Mouse (Mus musculus): ENCODE measurements around the gene Cmtm3. TPM values are rescaled to one million over a fixed set of nuclear protein-coding genes. Genes with fewer than 3 reads are reported as not detected.

Cmtm3 gene
- 12.1 and 16.2 TPM in 2 replicates for polyA plus RNA-seq (2021; fragmentation: Nextera tagmentation)
- long read RNA-seq, experiment 1, transcript Cmtm3-201 (5 exons, 1,616 nt) = major isoform, 8 of 12 reads
- long read RNA-seq, experiment 1, partial matches to known transcripts = 0 of 12 reads
- long read RNA-seq, experiment 1, other reads (novel, unspliced or antisense) = 4 of 12 reads
- long read RNA-seq, experiment 2, transcript Cmtm3-201 (5 exons, 1,616 nt) = major isoform, 24 of 44 reads
- long read RNA-seq, experiment 2, partial matches to known transcripts = 1 of 44 reads
- long read RNA-seq, experiment 2, other reads (novel, unspliced or antisense) = 18 of 44 reads

DNA sequence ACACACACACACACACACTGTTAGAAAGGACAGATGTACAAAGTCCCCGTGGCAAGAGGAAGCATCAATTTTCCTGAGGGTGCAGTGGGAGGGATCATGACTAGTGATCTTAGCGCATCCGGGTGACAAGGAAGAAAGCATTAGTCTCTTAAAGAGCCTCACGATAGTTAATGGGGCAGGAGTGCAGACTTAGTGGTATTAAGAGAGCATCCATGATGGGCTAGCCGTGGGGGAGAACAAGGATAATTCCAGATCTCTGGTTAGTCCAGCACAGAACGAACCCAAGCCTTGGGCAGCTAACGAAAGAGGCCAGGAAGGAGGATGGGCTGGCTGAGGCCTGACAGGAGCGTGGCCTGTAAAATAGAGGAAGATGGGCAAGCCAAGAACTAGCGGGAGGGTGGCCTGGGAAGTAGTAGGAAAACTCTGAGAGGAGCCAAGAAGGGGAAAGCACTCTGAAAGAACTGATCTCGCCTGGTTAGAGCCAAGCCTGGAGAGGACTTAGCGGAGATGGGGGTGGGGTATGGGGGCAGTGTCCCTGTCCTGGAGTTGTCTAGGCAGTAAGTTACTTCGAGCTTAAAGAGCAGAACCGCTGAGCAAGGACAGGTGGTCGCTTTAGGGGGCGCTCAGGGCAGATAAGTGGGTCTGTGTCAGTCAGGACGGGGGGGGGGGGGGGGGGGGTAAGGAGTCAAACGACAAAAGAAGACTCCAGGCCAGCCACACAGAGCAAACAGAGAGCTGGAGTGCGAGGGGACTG is at the start of gene Cmtm3:
Gene Cmtm3 (plus strand): TSS at position 182 of the 754 bp plus-strand sequence.

DNA sequence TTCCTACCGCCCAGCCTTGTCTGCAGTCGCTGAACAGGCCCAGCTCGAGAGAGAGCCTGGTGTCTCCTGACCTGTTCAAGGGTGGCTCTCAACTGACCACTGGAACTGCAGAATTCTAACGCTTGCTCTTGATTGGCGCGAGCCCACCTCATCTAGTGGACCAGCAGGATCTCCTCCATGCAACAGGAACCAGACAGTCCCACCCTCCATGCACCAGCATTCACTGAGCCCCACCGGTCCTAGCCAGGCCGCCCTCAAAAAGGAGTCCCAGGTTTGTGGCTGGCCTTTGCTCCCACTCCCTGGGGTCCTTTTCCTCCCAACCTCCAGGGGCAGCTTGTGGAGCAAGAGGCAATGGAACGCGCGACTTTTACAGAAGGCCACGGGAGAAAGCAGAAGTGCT is 46.1 kb upstream of the Cmtm3 start, which contains the start of gene Cmtm2a:
Gene Cmtm2a (minus strand): TSS at position 101 of the 400 bp plus-strand sequence.

DNA sequence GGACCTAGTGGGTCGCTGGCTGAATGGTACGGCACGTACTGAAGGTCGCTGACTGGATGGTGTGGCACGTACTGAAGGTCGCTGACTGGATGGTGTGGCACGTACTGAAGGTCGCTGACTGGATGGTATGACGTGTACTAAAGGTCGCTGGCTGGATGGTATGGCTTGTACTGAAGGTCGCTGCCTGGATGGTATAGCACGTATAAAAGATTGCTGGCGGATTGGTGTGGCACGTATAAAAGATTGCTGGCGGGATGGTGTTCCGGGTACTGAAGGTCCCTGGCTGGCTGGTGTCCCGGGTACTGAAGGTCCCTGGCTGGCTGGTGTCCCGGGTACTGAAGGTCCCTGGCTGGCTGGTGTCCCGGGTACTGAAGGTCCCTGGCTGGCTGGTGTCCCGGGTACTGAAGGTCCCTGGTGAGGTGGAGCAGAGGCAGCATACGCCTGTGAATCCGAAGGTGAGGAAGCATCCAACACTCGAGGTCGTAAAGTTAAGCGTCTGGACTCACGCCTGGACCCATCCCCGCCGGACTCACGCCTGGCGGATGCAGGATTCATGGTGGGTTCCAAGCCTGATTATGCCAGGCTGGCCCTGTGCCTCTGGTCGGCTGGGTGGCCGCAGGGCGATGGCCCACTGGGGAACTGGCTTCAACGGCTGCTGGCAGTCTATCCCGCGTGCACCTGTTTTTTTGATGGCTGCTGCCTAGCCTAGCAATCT is 29.6 kb upstream of the Cmtm3 start, which contains the start of the genes Gm45711 and Cmtm1:
Gene Gm45711 (minus strand): TSS at position 641 of the 715 bp plus-strand sequence.
Gene Cmtm1 (minus strand): TSS at position 705 of the 715 bp plus-strand sequence.

DNA sequence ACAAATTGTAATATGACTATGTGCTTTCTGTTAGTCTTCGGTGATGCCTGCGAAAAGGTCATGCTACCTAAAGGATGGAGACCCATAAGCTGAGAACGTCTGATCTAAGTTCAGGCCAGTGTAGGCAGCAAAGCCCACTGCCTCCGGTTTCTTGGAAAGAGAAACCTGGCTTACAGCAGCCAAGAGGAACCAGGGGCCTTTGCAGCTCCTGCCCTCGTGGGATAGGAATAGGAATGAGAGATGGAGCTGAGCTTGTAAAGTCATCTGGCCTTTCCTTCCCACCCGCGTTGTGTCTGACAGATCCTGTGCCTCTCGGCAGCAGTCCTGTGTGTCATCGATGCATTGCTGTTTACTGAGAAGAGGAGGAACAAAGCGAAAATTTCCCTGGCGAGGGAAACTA is 17.9 kb upstream of the Cmtm3 start, which contains the start of gene Gm11020:
Gene Gm11020 (plus strand): TSS at position 301 of the 400 bp plus-strand sequence.

DNA sequence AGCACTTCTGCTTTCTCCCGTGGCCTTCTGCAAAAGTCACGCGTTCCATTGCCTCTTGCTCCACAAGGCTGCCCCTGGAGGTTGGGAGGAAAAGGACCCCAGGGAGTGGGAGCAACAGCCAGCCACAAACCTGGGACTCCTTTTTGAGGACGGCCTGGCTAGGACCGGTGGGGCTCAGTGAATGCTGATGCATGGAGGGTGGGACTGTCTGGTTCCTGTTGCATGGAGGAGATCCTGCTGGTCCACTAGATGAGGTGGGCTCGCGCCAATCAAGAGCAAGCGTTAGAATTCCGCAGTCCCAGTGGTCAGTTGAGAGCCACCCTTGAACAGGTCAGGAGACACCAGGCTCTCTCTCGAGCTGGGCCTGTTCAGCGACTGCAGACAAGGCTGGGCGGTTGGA is 17.3 kb upstream of the Cmtm3 start, which contains the start of gene Cmtm2b:
Gene Cmtm2b (plus strand): TSS at position 301 of the 400 bp plus-strand sequence.

DNA sequence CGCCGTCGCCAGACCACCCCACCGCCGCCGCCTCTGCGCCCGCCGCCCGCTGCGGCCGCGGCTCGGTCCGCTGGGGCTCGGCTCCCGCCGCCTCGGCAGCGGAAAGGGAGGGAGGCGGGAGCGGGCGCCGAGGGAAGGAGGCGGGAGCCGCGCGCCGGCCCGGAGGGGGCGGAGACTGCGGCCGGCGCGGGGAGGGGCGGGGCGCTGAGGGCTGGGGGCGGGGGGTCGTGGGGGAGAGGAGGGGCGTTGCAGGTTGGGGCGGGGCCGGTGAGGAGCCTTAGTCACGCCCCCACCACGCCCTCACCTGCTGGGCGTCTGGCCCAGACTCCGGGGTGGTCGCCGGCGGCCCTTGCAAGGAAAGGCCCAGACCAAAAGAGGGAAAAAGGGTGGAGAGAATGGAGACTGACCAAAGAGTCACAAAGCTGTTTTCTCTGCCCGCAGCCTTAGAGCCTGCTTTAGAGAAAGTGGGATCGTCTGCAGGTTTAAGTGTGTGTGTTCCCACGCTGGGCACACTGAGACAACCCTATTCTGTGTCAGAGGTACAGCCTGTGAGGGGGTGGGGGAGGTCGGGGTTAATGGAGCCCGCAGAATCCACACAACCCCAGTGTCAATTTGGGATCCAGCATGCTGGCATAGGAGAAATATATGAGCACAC is 56.6 kb downstream of the Cmtm3 start, which contains the start of gene Cmtm4:
Gene Cmtm4 (minus strand): TSS at position 105 of the 655 bp plus-strand sequence.

Other genes starting within 250 kb of the Cmtm3 start
- gene Cdh5, start 237.8 kb upstream of the Cmtm3 start, polyA plus RNA-seq (2021; fragmentation: Nextera tagmentation) = 0.97 and 0.99 TPM in 2 replicates
- 0.93 and 1.2 TPM in 2 replicates for gene Bean1, start 169.0 kb upstream of the Cmtm3 start, polyA plus RNA-seq (2021; fragmentation: Nextera tagmentation)
- gene Tk2, start 90.9 kb upstream of the Cmtm3 start, polyA plus RNA-seq (2021; fragmentation: Nextera tagmentation) = 20.5 and 21.0 TPM in 2 replicates
- gene Cklf, start 88.5 kb upstream of the Cmtm3 start, polyA plus RNA-seq (2021; fragmentation: Nextera tagmentation) = 5.9 and 8.5 TPM in 2 replicates
- gene Cmtm2a, start 46.2 kb upstream of the Cmtm3 start, polyA plus RNA-seq (2021; fragmentation: Nextera tagmentation) = not detected in 2 replicates
- gene Gm45711, start 29.3 kb upstream of the Cmtm3 start, polyA plus RNA-seq (2021; fragmentation: Nextera tagmentation) = not detected in 2 replicates
- not detected in 2 replicates for gene Cmtm1, start 29.3 kb upstream of the Cmtm3 start, polyA plus RNA-seq (2021; fragmentation: Nextera tagmentation)
- not detected in 2 replicates for gene Gm11020, start 17.8 kb upstream of the Cmtm3 start, polyA plus RNA-seq (2021; fragmentation: Nextera tagmentation)
- gene Cmtm2b, start 17.2 kb upstream of the Cmtm3 start, polyA plus RNA-seq (2021; fragmentation: Nextera tagmentation) = not detected in 2 replicates
- 8.1 and 8.3 TPM in 2 replicates for gene Cmtm4, start 56.4 kb downstream of the Cmtm3 start, polyA plus RNA-seq (2021; fragmentation: Nextera tagmentation)
- 20.1 and 27.9 TPM in 2 replicates for gene Dync1li2, start 103.6 kb downstream of the Cmtm3 start, polyA plus RNA-seq (2021; fragmentation: Nextera tagmentation)
- gene Terb1, start 170.5 kb downstream of the Cmtm3 start, polyA plus RNA-seq (2021; fragmentation: Nextera tagmentation) = 0.13 and 0.15 TPM in 2 replicates
- gene Nae1, start 195.2 kb downstream of the Cmtm3 start, polyA plus RNA-seq (2021; fragmentation: Nextera tagmentation) = 72.0 and 72.3 TPM in 2 replicates
- 22.2 and 25.6 TPM in 2 replicates for gene Car7, start 195.3 kb downstream of the Cmtm3 start, polyA plus RNA-seq (2021; fragmentation: Nextera tagmentation)

Data from layer of hippocampus, adult 6 months (tissue).